Mouse (Mus musculus) embryonic facial prominence, embryonic 15.5 days (tissue): Measurements from ENCODE around the gene Tmprss11a. TPM values are rescaled to one million over a fixed set of nuclear protein-coding genes. Genes with fewer than 3 reads are reported as not detected.

Experiments
- ATAC-seq: fragments of 200-750 bp; cut with Nextera tagmentation; 2 replicates; pipeline ENCODE4 v1.8.0; 2017; ENCODE audit warnings: low read depth, moderate TSS enrichment; ENCODE audit not compliant: insufficient number of reproducible peaks, low FRiP score, low TSS enrichment
- H3K27ac ChIP-seq: fragments of 300-500 bp; sonication (generic); replicated peaks from 2 replicates; pipeline ENCODE4 v1.5.1; 2015; ENCODE audit warnings: mild to moderate bottlenecking, inconsistent platforms
- H3K27me3 ChIP-seq: fragments of 300-500 bp; sonication (generic); 2 replicates; pipeline ENCODE4 v1.6.1; 2015; ENCODE audit warnings: inconsistent platforms
- H3K36me3 ChIP-seq: fragments of 300-500 bp; sonication (generic); 2 replicates; pipeline ENCODE4 v1.6.1; 2015; ENCODE audit warnings: mild to moderate bottlenecking, inconsistent platforms
- H3K4me1 ChIP-seq: fragments of 300-500 bp; sonication (generic); 2 replicates; pipeline ENCODE4 v1.6.1; 2015; ENCODE audit warnings: inconsistent platforms
- H3K4me2 ChIP-seq: fragments of 300-500 bp; sonication (generic); replicated peaks from 2 replicates; pipeline ENCODE4 v1.6.1; 2015; ENCODE audit warnings: mild to moderate bottlenecking, inconsistent platforms
- H3K4me3 ChIP-seq: fragments of 300-500 bp; sonication (generic); replicated peaks from 2 replicates; pipeline ENCODE4 v1.5.1; 2015; ENCODE audit warnings: mild to moderate bottlenecking, inconsistent platforms
- H3K9ac ChIP-seq: fragments of 300-500 bp; sonication (generic); 2 replicates; pipeline ENCODE4 v1.6.1; 2015; ENCODE audit warnings: inconsistent platforms
- H3K9me3 ChIP-seq: fragments of 300-500 bp; sonication (generic); replicated peaks from 2 replicates; pipeline ENCODE4 v1.6.1; 2016; ENCODE audit warnings: inconsistent platforms
- WGBS: fragments of 180-500 bp; shearing (Covaris S2); methylation state at CpG from one replicate; pipeline ENCODE4 v1.1.7; 2015; 5-methylcytosine and 5-hydroxymethylcytosine counted together
- polyA plus RNA-seq: library from polyadenylated mRNA; unstranded; fragments of >200 nt; fragmentation: Nextera tagmentation; extraction: Ambion mirVana; gene quantifications from 2 replicates; pipeline ENCODE4 v1.2.1, GENCODE M21; 2015

The Tmprss11a gene
- polyA plus RNA-seq, 1 experiment from 2014 or later, result 4.0 TPM

DNA sequence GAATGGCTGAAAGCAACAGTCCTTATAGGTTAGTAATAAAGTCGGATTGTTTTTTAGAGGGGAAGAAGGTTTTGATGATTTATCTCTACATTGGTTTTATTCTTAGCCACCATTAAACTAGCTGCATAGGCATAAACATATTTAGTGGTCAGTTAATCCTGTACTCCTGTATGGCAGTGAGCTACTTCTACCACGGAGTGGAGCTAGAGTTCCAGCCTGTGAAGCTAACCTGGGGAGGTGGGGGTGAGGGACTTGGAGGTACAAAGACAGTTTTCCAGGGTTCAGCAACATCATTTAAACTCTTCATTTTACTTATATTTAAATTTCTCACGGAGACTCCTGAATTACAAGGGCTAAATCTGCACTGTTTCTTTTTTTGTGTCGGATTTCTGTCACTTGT lies 49.3 kb downstream of the Tmprss11a start:
- Histone ChIP-seq H3K4me3 (no peak overlapping the region), H3K4me1 (no peaks in the 10 kb centered on the region), H3K9me3 (no peaks in the 10 kb centered on the region), H3K4me2 (no peak overlapping the region), H3K27me3 (no peaks in the 10 kb centered on the region), H3K9ac (no peak overlapping the region), H3K27ac (no peak overlapping the region), H3K36me3 (no peaks in the 10 kb centered on the region)
- 17% methylated on average over 4 of the region's 4 CpGs for WGBS
- ATAC-seq, result no peak

- Histone ChIP-seq H3K27ac (no peak overlapping the region), H3K27me3 (no peaks in the 10 kb centered on the region), H3K9ac (no peak overlapping the region), H3K4me1 (no peaks in the 10 kb centered on the region), H3K4me3 (no peak overlapping the region), H3K9me3 (no peaks in the 10 kb centered on the region), H3K4me2 (no peak overlapping the region), H3K36me3 (no peaks in the 10 kb centered on the region)
- WGBS, result 54% methylated on average over 7 of the region's 7 CpGs
- no peak for ATAC-seq
These were observed 54.5 kb downstream of the Tmprss11a start for GRCm38 (mm10) chr5:86414280-86414679.

DNA sequence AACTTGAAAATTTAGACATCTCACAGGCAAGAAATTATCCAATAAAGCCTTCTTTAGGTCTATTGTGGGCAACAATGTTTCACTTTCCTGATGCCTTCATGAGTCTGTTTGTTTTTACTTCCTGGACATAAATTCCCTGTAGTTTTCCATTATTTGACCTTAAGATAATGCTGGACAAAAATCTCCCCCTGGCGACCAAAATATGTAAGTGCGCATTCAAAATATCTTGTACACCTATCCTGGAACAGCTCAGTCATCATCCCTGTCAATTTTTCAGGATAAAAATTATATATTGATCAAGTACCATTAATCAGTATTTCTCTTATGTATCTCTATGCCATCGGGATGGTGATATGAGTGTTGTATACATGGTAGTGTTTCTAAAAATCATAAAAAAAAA lies 58.0 kb downstream of the Tmprss11a start:
- Histone ChIP-seq H3K27me3 (no peaks in the 10 kb centered on the region), H3K36me3 (no peaks in the 10 kb centered on the region), H3K27ac (no peak overlapping the region), H3K9me3 (no peaks in the 10 kb centered on the region), H3K4me1 (no peaks in the 10 kb centered on the region), H3K4me2 (no peak overlapping the region), H3K4me3 (no peak overlapping the region), H3K9ac (no peak overlapping the region)
- 28% methylated on average over 3 of the region's 3 CpGs for WGBS
- no peak for ATAC-seq

- no peak overlapping the region for H3K27ac ChIP-seq
- no peaks in the 10 kb centered on the region for H3K9me3 ChIP-seq
- no peaks in the 10 kb centered on the region for H3K36me3 ChIP-seq
- no peaks in the 10 kb centered on the region for H3K27me3 ChIP-seq
- no peaks in the 10 kb centered on the region for H3K4me1 ChIP-seq
- 86% methylated on average over 2 of the region's 2 CpGs for WGBS
- ATAC-seq, result no peak
- H3K4me2 ChIP-seq, result no peak overlapping the region
- no peak overlapping the region for H3K9ac ChIP-seq
- no peak overlapping the region for H3K4me3 ChIP-seq
These were observed 60.8 kb downstream of the Tmprss11a start for GRCm38 (mm10) chr5:86407941-86408340.

DNA sequence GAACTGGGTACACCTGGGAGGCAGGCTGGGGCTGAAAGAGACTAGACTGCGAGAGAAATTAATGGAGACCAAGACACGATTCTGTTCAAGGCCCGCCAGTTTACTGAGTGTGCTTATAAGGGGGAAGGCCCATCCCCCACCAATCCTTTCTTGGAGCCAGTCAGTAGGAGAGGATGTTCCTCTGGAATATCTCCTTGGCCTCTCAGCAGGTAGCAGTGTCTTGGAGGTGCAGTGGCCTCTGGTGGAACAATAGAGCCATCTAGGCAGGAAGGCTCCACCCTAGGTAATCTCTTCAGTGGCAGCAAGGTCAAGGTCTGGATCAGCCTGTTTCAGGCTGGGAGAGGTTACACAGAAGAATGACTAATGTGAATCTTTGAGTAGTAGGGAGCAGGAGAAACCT lies 61.6 kb downstream of the Tmprss11a start:
- H3K36me3 ChIP-seq, result no peaks in the 10 kb centered on the region
- no peaks in the 10 kb centered on the region for H3K4me1 ChIP-seq
- H3K4me3 ChIP-seq, result no peak overlapping the region
- 95% methylated on average over 3 of the region's 3 CpGs for WGBS
- no peak overlapping the region for H3K9ac ChIP-seq
- H3K27me3 ChIP-seq, result no peaks in the 10 kb centered on the region
- ATAC-seq, result no peak
- no peaks in the 10 kb centered on the region for H3K9me3 ChIP-seq
- H3K4me2 ChIP-seq, result no peak overlapping the region
- H3K27ac ChIP-seq, result no peak overlapping the region

DNA sequence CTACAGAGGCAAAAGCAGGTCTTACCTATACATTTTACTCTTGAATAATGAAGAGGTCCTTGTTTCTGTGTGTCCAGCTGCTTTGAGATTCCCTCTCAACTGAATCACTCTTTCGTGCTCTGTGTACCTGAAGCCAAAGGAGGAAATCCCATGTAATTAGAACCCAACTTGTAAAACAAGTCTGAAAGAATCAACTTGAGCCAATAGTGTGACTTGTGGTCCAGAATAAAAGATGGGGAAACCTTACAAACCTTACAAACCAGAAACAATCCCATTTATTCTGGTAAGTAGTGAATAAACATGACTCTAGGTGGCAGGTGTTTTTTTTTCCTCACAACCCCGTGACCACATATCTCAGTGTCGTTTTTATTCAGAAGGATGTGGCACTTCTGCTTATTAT lies 95.5 kb downstream of the Tmprss11a start, which contains the start of gene Tmprss11d:
Tmprss11d (minus strand) TSS at position 101 of the 400 bp plus-strand sequence.
- Histone ChIP-seq H3K9ac (no peak within 1 kb of the TSS), H3K27ac (no peak within 1 kb of the TSS), H3K9me3 (no peaks in the 10 kb centered on the region), H3K27me3 (no peaks in the 10 kb centered on the region), H3K4me3 (no peak within 1 kb of the TSS), H3K4me2 (no peak within 1 kb of the TSS), H3K36me3 (no peaks in the 10 kb centered on the region), H3K4me1 (no peaks in the 10 kb centered on the region)
- WGBS, result 53% methylated on average over 3 of the region's 3 CpGs
- no peak for ATAC-seq

Other genes with a start within 250 kb of the Tmprss11a start
- gene Tmprss11c, start 179.7 kb downstream of the Tmprss11a start, polyA plus RNA-seq, result 0.11 TPM in 1 of 2 replicates, not detected in the other
- 6.2 and 7.6 TPM in 2 replicates for gene Tmprss11d, start 95.6 kb downstream of the Tmprss11a start, polyA plus RNA-seq
- gene Tmprss11g, start 49.6 kb upstream of the Tmprss11a start, polyA plus RNA-seq, result 0.97 and 1.2 TPM in 2 replicates
- gene Tmprss11f, start 163.4 kb upstream of the Tmprss11a start, polyA plus RNA-seq, result 1.5 and 1.7 TPM in 2 replicates
- gene Tmprss11b, start 207.4 kb upstream of the Tmprss11a start, polyA plus RNA-seq, result 3.0 and 3.5 TPM in 2 replicates